Mouse (Mus musculus) brain, embryonic 18.5 days (tissue): ENCODE measurements around the gene Sostdc1.

Source experiments
- DNase-seq: peaks from one replicate; pipeline ENCODE4 v3.0.0-alpha.2; 2012; ENCODE audit warnings: low read depth, low spot score

Sostdc1 gene

DNA sequence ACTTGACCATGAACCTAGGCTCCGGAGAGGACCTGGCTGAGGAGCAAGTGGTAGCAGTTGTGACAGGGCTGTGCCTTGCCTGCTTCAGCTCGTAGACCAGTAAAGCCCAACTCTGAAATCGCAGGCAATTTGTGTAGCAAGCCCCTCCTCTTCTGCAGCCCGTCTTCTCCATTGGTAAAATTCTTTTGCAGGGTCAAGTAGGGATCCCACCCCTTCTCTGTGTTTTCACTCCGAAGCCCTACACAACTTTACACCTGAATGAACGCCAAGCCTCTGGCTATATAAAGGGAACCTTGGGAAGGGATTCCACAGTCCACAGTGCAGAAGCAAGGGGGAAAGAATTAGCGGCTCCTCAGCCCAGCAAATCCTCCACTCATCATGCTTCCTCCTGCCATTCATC lies at the start of gene Sostdc1:
Gene Sostdc1 (plus strand): TSS at position 224 of the 400 bp plus-strand sequence.
- DNase-seq: no peak

DNA sequence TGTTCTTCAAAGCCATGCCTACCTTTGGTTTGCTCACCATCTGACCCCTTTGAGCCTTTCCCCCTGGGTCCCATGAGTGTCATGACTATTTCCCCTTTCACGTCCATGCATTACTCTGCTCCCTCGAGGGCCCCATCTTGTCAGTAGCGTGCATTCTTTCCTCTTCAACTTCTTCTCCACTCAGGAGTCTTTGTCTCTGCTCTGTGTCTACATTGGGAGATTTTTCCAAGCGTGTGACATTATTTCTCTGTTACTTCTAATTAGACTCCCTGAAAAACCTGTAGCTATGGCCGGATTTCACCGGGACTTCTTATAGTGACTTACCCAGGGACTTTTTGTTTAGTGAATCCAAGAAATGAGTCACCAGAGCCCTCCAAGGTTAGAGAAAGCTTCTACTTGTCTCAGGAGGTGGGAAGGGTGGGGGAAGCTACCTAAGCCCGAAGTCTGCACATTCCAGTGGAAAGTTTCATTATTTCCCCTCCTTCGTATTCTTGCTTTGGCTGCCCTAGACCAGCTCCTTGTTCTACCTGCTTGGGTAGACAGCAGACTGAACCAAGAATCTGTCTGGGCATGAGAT lies 46.2 kb upstream of the Sostdc1 start:
- DNase-seq: no peak

DNA sequence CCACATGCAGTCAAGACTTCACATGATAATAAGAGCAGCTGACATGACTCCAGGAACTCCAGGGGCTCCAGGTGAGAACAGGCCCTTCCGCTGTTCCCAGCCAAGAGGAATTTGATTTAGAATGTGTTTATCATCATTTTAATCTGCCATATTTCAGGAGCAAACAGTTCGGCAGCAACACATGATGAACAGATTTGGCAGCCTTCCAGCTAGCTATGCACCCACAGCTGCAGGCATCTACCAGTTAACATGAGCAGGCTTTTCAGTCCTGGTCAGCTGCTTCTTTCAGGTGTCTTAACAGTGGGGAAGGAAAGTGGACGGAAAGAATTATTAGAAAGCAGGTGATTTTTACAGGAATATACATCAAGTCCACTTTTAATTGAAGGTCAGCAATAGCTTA lies 39.1 kb upstream of the Sostdc1 start:
- no peak for DNase-seq

DNA sequence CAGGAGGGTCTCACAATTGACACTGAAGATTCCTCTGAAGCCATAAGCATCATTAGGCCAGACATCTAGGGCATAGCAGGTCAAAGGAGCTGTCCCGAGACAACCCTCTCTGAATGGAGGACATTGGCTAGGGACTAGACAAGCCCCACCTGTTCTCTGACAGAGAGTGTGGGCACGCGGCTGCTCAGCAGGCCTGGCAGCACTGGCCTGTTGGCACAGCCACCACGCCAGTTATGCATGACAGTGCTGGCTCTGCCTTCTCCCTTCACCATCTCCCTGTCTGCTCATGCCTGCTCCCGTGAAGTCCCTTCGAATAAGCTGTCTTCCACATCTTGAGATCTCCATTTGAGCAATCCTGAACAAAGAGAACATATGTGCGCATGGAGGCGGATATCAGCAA lies 24.3 kb upstream of the Sostdc1 start:
- DNase-seq: no peak

DNA sequence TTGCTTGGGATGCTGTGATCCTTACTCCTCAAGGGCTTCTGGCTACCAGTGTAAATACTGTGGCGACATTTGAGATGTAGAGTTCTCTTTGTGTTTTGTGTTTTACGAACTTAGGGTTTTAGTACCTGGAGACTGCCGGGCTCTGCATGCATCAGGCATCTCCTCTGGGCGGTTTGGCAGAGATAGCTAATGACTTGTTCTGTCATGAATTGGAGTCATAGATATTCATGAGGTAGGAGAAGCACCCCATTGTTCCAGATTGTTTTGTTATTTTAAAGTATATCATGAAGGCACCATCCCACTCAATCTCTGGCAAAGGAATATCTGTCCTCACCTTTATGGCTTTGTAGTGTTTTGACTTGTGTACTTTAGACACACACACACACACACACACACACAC lies 23.5 kb upstream of the Sostdc1 start:
- DNase-seq: no peak

DNA sequence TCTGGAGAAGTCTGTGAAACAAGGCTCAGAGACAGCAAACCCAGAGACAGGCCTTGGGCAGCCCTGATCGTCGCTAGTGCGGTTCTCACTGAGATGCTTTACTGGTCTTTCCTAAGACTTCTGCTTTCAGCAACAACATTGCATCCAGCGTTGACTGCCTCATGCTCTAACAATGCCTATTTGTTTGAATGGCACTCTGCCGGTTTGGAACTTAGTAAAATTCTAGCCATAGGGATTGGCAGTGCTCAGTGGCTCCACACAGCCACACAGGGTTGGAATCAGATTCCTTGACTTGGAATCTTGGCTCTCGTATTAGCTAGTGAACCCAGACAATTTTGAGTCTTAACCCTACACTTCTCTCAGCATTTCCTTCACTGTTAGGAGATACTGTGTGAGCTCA lies 22.6 kb upstream of the Sostdc1 start:
- no peak for DNase-seq

DNA sequence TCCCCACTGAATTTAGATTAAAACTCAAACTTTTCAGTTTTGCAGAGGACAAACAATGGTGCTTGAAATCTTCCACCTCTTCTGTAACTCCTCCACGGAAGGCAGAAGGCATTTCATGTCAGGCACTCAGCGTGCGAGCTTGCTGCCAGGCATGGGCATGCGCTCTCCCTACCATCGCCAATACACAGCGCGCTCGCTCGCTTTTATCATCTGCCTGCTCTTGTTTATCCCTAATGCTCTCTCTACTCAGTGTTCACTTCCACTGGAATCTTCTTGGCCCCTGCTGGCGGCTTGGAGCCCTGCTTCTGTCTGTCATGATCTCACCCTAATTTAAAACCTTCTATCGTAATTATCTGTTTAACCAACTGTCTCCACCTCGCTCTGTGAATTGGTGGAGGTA lies 11.6 kb upstream of the Sostdc1 start:
- DNase-seq: no peak

DNA sequence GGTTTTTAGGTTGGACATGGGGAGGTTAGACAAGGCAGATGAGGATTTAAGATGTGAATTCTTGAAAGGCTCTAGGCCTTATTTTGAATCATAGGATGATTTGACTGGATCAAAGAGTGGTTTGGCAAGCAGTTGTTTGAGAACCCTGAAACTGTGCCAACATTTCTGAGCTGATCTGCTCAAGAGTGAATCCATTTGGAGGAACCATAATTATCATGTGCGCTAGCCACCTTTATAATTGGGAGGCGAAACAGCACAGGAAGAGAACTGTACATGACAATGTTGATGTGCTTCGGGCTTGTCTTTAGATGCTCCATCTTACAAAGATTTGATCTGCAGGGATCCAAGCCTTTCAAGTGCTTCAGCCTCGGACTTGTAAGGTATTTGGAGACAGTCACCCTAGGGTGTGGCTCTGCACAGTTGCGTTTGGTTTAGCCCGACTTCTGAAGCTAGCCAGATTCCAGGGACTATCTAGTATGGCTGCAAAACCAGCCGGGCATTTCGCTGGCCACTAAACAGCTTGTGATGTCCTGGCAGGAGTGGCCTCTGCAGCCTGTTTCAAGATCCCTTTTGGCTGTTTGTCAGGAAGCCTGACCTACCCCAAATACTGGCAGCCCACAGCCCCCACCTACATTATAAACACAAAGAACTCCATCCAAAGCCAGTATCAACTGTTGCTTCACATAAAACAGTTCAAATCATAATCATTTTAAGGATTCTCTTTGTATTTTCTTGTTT lies 10.9 kb upstream of the Sostdc1 start:
- no peak for DNase-seq

DNA sequence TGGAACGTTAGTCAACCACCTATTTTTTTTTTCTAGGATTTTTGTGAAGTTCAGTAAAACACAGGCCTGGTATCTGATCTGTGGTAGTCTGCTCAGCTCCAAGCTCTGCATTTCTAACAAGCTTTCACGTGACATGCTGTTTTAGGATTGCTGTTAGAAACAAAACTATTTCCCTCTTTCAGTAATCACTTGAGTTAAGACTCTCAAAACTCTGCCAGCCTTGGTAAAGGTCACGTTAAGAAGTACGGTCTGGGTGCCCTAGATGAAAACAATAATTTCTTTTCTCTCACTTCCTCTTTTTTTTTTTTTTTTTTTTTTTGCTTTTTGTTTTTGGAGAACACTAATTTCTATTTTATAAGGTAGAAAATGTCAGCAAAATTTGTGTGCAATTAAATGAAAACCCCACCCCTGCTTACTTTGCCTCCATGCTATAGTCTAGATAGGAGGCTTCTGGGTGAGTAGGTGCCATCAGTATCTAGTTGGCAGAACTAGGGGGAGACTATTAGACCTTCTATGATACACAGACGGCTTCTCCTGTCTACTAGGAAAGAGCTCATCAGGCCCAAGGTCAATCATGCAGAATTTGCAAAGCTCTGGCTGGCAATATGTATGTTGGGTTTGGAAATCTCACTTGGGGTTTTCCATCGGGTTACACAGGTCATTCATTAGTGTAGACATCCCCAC lies 5.1 kb upstream of the Sostdc1 start:
- DNase-seq: no peak

DNA sequence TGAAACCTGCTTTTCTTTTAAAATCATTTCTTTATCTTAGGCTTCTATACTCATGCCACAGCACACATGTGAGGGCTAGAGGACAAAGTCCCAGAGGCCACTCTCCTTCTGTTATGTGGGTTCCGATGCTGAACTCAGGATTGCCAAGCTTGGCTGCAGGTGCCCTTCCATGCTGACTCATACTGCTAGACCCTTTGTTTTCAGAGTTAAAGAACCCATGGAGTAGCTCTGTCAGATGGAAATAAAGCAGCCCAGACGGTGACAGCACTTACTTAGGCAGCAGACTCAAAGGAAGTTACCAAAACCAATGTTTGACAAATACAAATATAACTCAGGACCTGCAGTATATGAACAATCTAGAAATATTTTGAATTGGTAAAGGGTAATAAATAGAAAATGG lies 924 bp upstream of the Sostdc1 start:
- DNase-seq: no peak

DNA sequence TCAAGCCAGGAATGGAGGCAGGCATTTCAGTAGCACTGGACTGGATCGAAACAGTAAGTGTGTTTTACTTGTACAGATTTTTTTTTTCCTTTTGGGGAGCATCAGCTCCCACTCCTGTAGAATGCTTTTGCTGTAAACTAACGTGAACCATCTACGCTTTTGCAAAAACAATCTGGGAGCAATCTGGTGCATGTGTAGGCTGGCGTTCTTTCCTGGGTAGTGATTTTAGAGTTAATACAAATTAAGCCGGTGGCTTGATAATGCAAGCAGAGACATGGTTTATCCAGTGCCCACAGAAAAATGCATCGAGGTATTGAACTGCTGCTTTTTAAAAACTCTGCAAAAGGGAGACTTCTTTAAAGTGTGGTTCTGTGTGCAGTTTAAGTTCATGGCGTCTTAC lies 507 bp downstream of the Sostdc1 start:
- no peak for DNase-seq

DNA sequence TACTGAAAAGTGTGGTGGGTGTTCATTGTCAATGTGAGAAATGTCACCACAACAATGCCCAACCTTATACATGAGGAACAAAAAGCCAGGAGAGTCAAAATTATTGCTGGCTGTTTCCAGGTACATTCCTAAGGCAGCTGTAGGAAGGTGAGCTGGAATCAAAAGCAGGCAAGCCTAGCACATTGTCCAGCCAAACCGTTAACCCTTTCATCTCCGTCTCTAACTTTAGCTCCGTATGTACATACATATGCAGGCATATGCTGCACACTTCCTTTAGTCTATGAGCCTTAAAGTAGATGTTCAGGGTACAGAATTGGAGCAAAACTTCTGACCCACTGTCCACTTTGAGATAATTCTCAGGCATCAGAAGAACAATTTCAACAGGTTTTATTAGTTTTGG lies 1.6 kb downstream of the Sostdc1 start:
- no peak for DNase-seq

DNA sequence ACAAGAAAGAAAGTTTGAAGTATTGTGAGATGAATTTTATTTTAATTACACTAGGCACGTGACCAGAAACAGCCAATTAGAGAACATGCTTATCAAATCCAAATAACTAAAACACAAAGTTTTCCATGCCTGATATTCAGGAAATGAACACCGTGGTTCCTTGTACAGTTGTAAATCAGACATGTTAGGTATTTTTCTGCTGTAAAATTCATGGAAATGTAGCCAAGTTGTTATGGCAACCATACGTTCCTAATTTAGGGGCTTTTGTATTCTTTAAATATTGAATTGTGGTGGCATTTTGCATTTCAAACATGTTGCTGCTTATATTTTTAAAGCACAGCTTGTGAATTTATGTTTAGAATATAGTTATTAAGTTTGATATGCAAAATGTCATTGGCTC lies 2.1 kb downstream of the Sostdc1 start:
- no peak for DNase-seq

DNA sequence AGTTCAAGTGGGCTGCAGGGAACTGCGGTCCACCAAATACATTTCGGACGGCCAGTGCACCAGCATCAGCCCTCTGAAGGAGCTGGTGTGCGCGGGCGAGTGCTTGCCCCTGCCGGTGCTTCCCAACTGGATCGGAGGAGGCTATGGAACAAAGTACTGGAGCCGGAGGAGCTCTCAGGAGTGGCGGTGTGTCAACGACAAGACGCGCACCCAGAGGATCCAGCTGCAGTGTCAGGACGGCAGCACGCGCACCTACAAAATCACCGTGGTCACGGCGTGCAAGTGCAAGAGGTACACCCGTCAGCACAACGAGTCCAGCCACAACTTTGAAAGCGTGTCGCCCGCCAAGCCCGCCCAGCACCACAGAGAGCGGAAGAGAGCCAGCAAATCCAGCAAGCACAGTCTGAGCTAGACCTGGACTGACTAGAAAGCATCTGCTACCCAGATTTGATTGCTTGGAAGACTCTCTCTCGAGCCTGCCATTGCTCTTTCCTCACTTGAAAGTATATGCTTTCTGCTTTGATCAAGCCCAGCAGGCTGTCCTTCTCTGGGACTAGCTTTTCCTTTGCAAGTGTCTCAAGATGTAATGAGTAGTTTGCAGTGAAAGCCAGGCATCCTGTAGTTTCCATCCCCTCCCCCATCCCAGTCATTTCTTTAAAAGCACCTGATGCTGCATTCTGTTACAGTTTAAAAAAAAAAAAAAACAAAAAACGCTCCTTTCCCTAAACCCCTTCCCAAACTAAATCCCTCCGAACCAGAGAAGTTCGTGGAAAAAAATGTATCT lies 3.3 kb downstream of the Sostdc1 start:
- peak; percentile 42 for DNase-seq

DNA sequence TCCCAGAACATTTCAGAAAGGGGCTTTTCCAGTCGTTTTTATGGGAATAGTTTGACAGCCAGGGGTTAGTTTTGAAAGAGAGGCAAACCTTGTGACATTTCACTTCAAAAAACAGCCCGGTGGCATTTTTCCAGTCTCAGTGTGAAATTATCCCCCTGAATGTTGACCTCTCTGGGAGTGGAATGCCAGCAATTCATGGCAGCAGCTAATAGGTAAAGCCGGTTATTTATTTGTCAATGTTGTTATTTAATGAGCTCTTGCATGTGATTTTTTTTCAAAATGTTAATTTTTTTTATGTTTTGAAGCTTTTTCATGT lies 3.8 kb downstream of the Sostdc1 start:
- no peak for DNase-seq

DNA sequence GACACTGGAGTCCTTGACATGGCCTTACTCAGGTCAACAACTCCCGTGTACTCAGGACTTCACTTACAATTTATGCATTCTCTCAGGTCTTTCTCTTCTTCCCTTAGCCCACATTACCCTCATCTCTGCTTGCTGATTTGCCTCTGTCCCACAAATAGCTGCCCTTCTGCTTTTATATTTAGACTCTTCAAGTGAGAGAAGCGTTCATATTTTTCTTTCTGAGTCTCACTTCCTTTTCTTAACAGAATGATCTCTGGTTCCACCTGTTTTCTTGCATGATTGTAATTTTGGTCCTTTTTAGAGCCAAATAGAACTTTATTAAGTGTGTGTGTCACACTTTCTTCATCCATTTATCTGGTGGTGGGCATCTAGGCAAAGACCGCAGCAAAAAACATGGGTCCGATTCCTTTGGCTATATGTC lies 12.2 kb downstream of the Sostdc1 start:
- DNase-seq: no peak

DNA sequence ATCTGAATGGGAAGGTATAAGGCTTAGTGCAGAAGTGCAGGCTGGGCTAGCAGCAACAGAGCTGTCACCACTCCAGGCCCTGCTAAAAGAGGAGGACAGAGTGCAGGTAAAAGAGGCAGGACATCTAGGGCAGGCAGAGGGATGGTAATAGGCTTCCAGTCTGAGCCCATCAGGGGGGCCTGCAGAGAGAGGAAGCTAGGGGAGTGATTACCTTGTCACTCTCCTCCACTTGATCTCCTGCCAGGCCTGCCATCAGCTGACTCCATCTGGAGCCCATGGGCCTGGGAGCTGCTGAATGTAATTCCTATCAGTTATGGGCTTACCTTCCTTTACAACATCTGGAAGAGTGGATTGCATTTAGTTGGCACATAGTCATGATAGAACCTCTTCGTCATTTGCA lies 18.7 kb downstream of the Sostdc1 start:
- no peak for DNase-seq

DNA sequence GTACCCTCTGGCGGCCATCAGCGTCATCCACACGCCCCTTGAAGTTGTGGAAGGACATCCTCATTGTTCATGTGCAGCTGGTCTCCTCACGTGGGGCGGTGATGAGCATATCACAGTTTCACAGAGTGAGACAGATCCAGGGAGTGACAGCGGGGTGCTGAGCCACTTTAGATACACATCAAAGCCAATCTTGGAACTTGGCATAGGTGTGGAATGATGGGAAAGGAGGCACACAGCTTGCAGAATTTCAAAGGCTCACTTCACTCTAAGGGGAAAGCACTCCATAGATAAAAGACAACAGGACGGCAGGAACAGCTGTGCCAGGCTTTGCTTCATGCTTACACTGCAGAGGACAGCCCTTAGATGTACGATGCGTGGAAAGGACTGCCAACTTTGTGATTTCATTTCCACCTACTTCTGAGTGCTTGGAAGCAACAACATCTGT lies 19.9 kb downstream of the Sostdc1 start:
- no peak for DNase-seq

DNA sequence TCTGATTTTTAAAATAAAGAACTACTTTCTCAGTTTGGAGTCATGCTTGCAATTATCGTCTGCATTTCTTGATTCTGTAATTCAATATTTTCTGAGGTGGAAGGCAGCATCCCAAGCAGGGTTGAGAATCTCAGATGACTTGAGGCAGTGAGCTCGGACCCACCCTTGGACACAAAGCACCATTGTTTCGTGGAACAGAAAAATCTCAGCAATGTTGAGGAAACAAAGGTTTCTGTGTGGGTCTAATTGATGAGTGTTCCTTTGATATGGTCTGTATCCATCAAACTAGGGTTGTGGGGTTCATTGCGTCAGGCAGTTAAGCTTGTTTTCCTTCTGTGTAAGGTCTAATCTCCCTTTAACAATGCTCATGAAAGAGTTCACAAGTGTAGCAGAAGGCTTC lies 30.2 kb downstream of the Sostdc1 start:
- no peak for DNase-seq

DNA sequence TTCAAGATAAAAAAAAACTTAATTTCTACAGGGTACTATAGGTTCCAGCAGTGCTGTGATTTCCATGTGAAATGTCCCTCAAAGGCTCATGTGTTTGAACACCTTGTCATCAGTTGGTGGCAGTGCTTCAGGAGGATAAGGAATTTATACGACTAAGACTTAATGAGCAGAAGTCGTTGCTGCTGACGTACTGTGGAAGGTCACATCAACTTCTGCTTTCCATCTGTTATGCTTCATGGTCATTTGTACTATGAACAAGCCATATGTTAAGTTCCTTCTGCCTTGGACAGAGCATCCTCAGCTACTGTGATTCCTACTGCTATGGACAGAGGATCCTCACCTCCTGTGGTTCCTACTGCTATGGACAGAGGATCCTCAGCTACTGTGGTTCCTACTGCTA lies 46.1 kb downstream of the Sostdc1 start:
- DNase-seq: no peak

DNA sequence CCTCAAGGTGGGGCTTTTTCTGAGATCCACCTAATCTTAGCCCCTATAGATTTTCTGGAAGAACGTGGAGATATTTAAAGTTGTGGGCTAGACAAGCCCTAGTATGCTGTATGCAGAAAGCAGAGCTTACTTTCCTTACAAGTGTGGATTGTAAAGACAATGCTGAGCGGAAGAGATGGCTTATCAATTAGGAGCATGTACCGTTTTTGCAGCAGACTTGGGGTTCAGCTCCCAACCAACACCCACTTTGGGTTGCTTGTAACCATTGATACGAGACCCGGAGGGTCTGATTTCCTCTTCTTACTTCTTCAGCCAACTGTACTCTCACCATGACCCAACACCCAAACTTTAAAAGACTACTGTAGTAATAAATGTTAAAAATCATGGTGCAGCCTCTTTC lies 46.8 kb downstream of the Sostdc1 start:
- DNase-seq: no peak

DNA sequence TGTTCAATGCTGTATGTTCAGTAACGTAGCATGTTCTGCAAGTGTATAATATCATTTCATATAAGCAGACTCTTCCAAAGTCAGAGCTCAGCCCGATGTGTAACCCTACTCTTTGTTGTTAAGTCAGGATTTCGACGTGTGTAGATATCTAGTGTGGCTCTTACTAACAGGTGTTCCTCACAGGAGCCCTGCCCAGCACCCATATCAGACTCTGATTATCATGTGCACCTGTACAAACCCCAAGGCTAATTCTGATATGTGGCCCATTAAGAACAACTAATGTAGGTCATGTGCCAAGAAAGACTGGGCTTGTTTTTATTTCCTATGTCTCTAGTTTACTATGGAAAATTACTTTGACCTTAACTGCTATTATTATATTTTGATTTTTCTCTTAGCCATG lies 50.1 kb downstream of the Sostdc1 start:
- no peak for DNase-seq
